Mouse (Mus musculus): ENCODE results near the gene Serhl. TPM values are rescaled to one million over a fixed set of nuclear protein-coding genes. Genes with fewer than 3 reads are reported as not detected.

Gene Serhl
- polyA plus RNA-seq, 1 experiment = 106 TPM

DNA sequence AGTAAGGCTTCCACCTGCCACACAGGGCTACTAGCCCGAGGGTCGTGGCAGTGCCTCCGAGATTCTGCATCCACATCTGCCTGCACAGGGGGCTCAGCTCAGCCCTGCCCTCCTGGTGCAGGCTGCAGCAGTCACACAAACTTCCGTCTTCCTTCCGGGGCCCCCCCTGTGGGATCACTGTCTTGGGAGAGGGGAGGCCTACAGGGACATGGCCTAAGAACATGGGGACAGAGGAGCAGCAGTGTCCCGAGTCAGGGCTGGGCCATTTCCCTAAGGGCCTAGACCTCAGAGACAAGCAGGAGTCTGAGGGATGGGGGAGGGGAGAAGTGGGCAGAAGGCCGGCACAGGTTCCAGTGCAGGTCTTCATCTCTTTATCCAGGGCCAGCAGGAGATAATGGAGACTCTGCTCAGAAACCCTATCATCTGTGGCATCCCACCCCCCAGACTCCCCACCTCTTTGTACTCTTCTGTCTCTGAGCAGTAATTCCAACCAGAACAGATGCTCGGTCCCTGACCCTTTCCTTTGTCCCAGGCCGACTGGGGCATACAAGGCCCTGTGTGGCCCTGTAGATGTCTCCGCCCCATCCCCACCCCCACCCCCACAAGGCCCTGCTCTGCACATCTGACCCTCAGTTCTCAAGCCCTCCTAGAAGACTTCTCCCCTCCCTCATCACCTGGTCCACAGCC, 71.9 kb downstream of the Serhl start:
- 79% methylated on average over 10 of the region's 10 CpGs for WGBS
- TF ChIP-seq POLR2A (IDR thresholded peaks at IDR 0.05; ENCODE audit: low read depth, low read length) = no peak
- no peak for TF ChIP-seq CTCF (conservative IDR thresholded peaks at IDR 0.05; ENCODE audit: insufficient read depth, insufficient read length, low read depth, low read length)
- Histone ChIP-seq H3K36me3 (ENCODE audit: control insufficient read depth, insufficient read depth, low read length) (0 out of 2 replicates have a peak, but pooled peaks cover 3% of the 10 kb centered on the region), H3K4me1 (ENCODE audit: control insufficient read depth, insufficient read depth, low read length) (no peaks in the 10 kb centered on the region), H3K27ac (ENCODE audit: insufficient read depth, low read depth, low read length) (no peak overlapping the region), H3K27me3 (replicated peaks; ENCODE audit: control insufficient read depth, insufficient read depth, low read length) (no peaks in the 10 kb centered on the region), H3K4me3 (ENCODE audit: insufficient read depth, low read depth, low read length) (no peak overlapping the region)
- no peak for DNase-seq

DNA sequence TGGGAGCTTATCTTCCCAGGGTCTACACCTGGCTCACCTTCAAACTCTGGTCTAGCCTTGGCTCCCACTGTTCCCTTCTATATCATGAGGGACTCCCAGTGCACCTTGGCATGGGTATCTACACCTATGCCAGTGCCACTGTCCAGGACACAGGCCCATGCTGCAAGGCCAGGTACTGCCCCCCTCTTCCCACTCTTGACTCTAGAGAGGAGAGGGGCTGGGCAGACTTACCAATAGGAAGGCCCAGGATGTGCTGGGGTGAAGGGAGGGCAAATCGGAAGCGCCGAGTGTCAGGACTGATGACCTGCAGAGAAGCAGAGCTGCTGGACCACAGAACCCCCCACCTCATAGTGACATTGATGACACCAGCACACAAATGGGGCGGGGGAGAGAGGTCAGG, 72.7 kb downstream of the Serhl start:
- WGBS = 95% methylated on average over 4 of the region's 4 CpGs

DNA sequence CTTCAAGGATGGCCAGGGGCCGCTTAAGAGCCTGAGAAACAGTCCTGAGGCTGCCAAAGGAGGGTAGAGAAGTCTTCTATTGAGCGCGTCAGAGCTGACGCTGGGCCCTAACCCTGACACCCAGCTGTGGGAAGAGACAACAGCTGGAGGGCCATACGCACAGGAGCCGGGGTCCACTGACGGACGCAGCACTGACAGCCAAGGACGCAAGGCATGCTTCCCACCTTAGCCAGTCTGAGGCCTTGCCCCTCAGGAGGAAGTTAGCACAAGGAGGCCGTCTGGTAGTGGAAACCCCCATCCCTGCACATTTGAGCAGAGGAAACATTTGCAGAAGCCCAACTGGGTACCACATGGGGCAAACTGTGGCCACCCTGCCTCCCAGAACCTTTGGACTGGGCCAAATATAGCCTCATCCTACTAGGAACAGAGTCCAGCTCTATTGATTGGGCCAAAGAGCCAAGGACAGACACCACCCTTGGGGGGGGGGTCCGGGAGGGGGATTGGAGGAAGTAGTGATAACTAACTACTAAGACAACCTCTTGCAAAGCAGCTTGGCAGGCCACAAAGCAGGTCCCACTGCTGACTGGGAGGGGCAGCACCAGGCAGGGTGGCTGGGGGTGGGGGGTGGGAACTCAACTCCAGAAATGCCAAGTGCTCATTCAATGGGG, 73.6 kb downstream of the Serhl start:
- WGBS = 92% methylated on average over 11 of the region's 11 CpGs
- no peaks in the 10 kb centered on the region for H3K27me3 ChIP-seq (replicated peaks; ENCODE audit: control insufficient read depth, insufficient read depth, low read length)
- no peak overlapping the region for H3K4me3 ChIP-seq (ENCODE audit: insufficient read depth, low read depth, low read length)
- H3K27ac ChIP-seq (ENCODE audit: insufficient read depth, low read depth, low read length) = no peak overlapping the region
- H3K4me1 ChIP-seq (ENCODE audit: control insufficient read depth, insufficient read depth, low read length) = 0 out of 2 replicates have a peak, but pooled peaks cover 9% of the 10 kb centered on the region
- H3K36me3 ChIP-seq (ENCODE audit: control insufficient read depth, insufficient read depth, low read length) = 0 out of 2 replicates have a peak, but pooled peaks cover 3% of the 10 kb centered on the region
- TF ChIP-seq CTCF (conservative IDR thresholded peaks at IDR 0.05; ENCODE audit: insufficient read depth, insufficient read length, low read depth, low read length) (no peak), POLR2A (IDR thresholded peaks at IDR 0.05; ENCODE audit: low read depth, low read length) (no peak)
- peak; percentile 56 for DNase-seq

More for the DNA sequence above, 72.7 kb downstream of the Serhl start:
- Histone ChIP-seq H3K36me3 (ENCODE audit: control insufficient read depth, insufficient read depth, low read length) (0 out of 2 replicates have a peak, but pooled peaks cover 3% of the 10 kb centered on the region), H3K4me1 (ENCODE audit: control insufficient read depth, insufficient read depth, low read length) (0 out of 2 replicates have a peak, but pooled peaks cover 4% of the 10 kb centered on the region), H3K27ac (ENCODE audit: insufficient read depth, low read depth, low read length) (no peak overlapping the region), H3K27me3 (replicated peaks; ENCODE audit: control insufficient read depth, insufficient read depth, low read length) (no peaks in the 10 kb centered on the region), H3K4me3 (ENCODE audit: insufficient read depth, low read depth, low read length) (no peak overlapping the region)
- DNase-seq = no peak
- no peak for TF ChIP-seq POLR2A (IDR thresholded peaks at IDR 0.05; ENCODE audit: low read depth, low read length)
- TF ChIP-seq CTCF (conservative IDR thresholded peaks at IDR 0.05; ENCODE audit: insufficient read depth, insufficient read length, low read depth, low read length) = no peak

DNA sequence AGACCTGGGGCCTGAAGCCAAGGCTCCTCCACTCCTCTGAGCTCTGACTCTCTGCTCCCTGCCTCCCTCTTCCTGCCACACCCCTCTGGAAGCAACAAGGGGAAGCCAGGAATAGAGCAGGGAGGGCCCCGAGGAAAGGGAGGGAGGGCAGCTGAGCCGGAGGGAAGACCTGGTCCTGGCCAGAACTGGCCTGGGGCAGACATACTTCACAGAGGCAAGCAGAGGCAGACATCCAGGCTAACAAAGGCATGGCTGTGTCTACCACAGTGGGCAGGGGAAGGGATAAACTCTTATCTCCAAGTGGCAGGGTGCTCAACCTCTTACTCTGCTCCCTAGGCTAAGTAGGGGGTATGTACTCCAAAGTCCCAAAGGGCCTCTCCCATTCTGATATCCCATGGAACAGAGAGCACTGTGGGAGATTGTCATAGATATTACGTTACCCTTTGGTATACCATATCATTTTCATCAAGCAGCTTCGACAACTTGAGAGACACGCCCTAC, 75.7 kb downstream of the Serhl start:
- Histone ChIP-seq H3K36me3 (ENCODE audit: control insufficient read depth, insufficient read depth, low read length) (0 out of 2 replicates have a peak, but pooled peaks cover 3% of the 10 kb centered on the region), H3K27ac (ENCODE audit: insufficient read depth, low read depth, low read length) (no peak overlapping the region), H3K4me1 (ENCODE audit: control insufficient read depth, insufficient read depth, low read length) (0 out of 2 replicates have a peak, but pooled peaks cover 18% of the 10 kb centered on the region), H3K27me3 (replicated peaks; ENCODE audit: control insufficient read depth, insufficient read depth, low read length) (no peaks in the 10 kb centered on the region), H3K4me3 (ENCODE audit: insufficient read depth, low read depth, low read length) (no peak overlapping the region)
- no peak for TF ChIP-seq CTCF (conservative IDR thresholded peaks at IDR 0.05; ENCODE audit: insufficient read depth, insufficient read length, low read depth, low read length)
- no peak for TF ChIP-seq POLR2A (IDR thresholded peaks at IDR 0.05; ENCODE audit: low read depth, low read length)
- DNase-seq = peak; percentile 77
- WGBS = 57% methylated on average over 5 of the region's 5 CpGs

DNA sequence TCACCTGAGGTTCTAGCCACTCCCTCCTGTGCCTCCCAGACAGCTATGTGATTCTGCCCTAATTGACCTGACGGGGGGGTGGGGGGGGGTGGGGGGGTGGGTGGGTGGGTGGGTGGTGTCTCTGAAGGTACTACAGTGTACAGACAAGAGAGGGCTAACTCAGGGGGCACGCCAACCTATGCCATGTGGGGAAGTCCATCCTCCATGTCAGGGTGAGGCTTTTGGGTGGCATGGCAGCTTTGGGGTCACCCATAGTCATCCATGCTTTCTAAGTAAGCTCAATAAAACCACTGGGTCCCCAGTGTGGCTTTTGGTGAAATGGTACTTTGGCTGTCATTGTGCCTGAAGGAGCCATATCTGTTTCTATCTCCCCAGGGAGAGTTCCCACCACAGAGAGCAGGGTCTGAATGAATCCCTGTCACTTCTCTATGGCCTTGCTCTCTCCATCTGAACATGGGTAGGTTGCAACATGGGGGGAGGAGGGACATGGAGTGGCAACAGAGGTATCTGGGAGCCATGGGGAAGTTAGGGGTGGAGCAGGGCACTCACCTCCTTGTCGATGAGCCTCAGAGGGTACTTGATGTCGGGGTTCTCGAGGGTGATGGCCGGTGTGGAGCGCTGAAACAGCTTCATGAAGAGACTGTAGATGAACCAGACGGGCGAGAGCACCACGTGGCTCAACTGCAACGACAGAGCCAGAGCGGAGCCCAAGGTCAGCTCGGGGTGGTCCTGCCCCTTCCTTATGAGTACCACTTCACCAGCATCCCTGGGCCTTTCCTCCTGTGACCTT, 76.4 kb downstream of the Serhl start:
- no peak overlapping the region for H3K27ac ChIP-seq (ENCODE audit: insufficient read depth, low read depth, low read length)
- no peak for DNase-seq

More for the DNA sequence above, 76.4 kb downstream of the Serhl start:
- 93% methylated on average over 13 of the region's 13 CpGs for WGBS
- H3K4me1 ChIP-seq (ENCODE audit: control insufficient read depth, insufficient read depth, low read length) = peaks cover 21% of the 10 kb centered on the region; the same call in 1 of the 2 replicates
- H3K4me3 ChIP-seq (ENCODE audit: insufficient read depth, low read depth, low read length) = no peak overlapping the region
- TF ChIP-seq POLR2A (IDR thresholded peaks at IDR 0.05; ENCODE audit: low read depth, low read length) = no peak
- no peak for TF ChIP-seq CTCF (conservative IDR thresholded peaks at IDR 0.05; ENCODE audit: insufficient read depth, insufficient read length, low read depth, low read length)
- no peaks in the 10 kb centered on the region for H3K27me3 ChIP-seq (replicated peaks; ENCODE audit: control insufficient read depth, insufficient read depth, low read length)
- H3K36me3 ChIP-seq (ENCODE audit: control insufficient read depth, insufficient read depth, low read length) = no peaks in the 10 kb centered on the region

Other genes starting within 250 kb of the Serhl start
- 17.8 and 18.1 TPM in 2 replicates for gene Tcf20, start 101.6 kb upstream of the Serhl start, polyA plus RNA-seq (2012; rRNA removed)
- 2.2 and 2.9 TPM in 2 replicates for gene Nfam1, start 56.2 kb upstream of the Serhl start, polyA plus RNA-seq (2012; rRNA removed)
- gene Rrp7a, start 33.3 kb downstream of the Serhl start, polyA plus RNA-seq (2012; rRNA removed) = 110 and 126 TPM in 2 replicates
- 45.9 and 47.2 TPM in 2 replicates for gene Poldip3, start 59.9 kb downstream of the Serhl start, polyA plus RNA-seq (2012; rRNA removed)
- 197 and 230 TPM in 2 replicates for gene Cyb5r3, start 83.1 kb downstream of the Serhl start, polyA plus RNA-seq (2012; rRNA removed)
- gene A4galt, start 162.3 kb downstream of the Serhl start, polyA plus RNA-seq (2012; rRNA removed) = 53.5 and 56.0 TPM in 2 replicates

Data from kidney, adult 2 months (tissue).